Comparison of ENCODE assay signal across 24 mouse cellular contexts in genomic region chr10:95991176-95991575, GRCm38 (mm10). TPM values are rescaled to one million over a fixed set of nuclear protein-coding genes. Genes with fewer than 3 reads are reported as not detected.
DNase-seq lines count a peak whose midpoint lies in the region; ATAC-seq and TF ChIP-seq lines count a peak whose summit lies in the region.
"Had no signal": no experiment of that assay in that cellular context is flagged by ENCODE, and none has a peak within 500 bp of the region (broad histone marks: within the 10 kb centered on the region; RNA-seq: fewer than 3 reads in every experiment).

No protein-coding gene starts in this region.

- H3K9me3 ChIP-seq in embryonic facial prominence, embryonic 14.5 days (ENCODE audit: control insufficient read depth, low read length) = no peaks in the 10 kb centered on the region
- H3K9me3 ChIP-seq in embryonic facial prominence, embryonic 10.5 days = no peaks in the 10 kb centered on the region
- H3K9me3 ChIP-seq in lung, embryonic 14.5 days (ENCODE audit: low read depth, low read length) = no peaks in the 10 kb centered on the region
- H3K9me3 ChIP-seq in MEL (replicated peaks; ENCODE audit: insufficient read depth, low read length) = no peaks in the 10 kb centered on the region
- no peaks in the 10 kb centered on the region for H3K9me3 ChIP-seq in liver, embryonic 11.5 days (ENCODE audit: control insufficient read depth, low read length)
- H3K9me3 ChIP-seq: heart, embryonic 12.5 days; hindbrain, embryonic 10.5 days; limb, embryonic 12.5 days; liver, embryonic 13.5 days; megakaryocyte, embryonic 14.5 days; midbrain, embryonic 13.5 days; neural tube, embryonic 13.5 days had no signal

- H3K79me2 ChIP-seq in MEL (ENCODE audit: control insufficient read depth, insufficient read depth, low read length, poor library complexity) = no peaks in the 10 kb centered on the region; the same call in 1 of the 2 replicates

- peaks cover 3% of the 10 kb centered on the region; the same call in 1 of the 2 replicates for H3K36me3 ChIP-seq in embryonic facial prominence, embryonic 14.5 days (ENCODE audit: control insufficient read depth, insufficient read depth, low read length)
- H3K36me3 ChIP-seq in embryonic facial prominence, embryonic 10.5 days (replicated peaks) = no peaks in the 10 kb centered on the region
- 0 out of 2 replicates have a peak, but pooled peaks cover 3% of the 10 kb centered on the region for H3K36me3 ChIP-seq in lung, embryonic 14.5 days (ENCODE audit: insufficient read depth)
- peaks cover 0 to 7% of the 10 kb centered on the region in 2 experiments; a peak in 2 of 4 replicates for H3K36me3 ChIP-seq in MEL (ENCODE audit: control insufficient read depth in 1 of 2, insufficient read depth in 2 of 2, low read length in 2 of 2)
- no peaks in the 10 kb centered on the region for H3K36me3 ChIP-seq in liver, embryonic 11.5 days (ENCODE audit: control insufficient read depth, insufficient read depth, low read length)
- H3K36me3 ChIP-seq: hindbrain, embryonic 10.5 days; limb, embryonic 12.5 days; neural tube, embryonic 13.5 days had no signal

- H3K4me1 ChIP-seq in embryonic facial prominence, embryonic 14.5 days (ENCODE audit: control insufficient read depth, insufficient read depth, low read length) = no peaks in the 10 kb centered on the region
- no peaks in the 10 kb centered on the region for H3K4me1 ChIP-seq in embryonic facial prominence, embryonic 10.5 days
- H3K4me1 ChIP-seq in lung, embryonic 14.5 days (ENCODE audit: insufficient read depth) = no peaks in the 10 kb centered on the region
- H3K4me1 ChIP-seq in MEL (ENCODE audit: control insufficient read depth in 1 of 2, insufficient read depth in 2 of 2, low read length in 2 of 2) = no peaks in the 10 kb centered on the region
- H3K4me1 ChIP-seq in liver, embryonic 11.5 days (replicated peaks; ENCODE audit: control insufficient read depth, insufficient read depth, low read length) = no peaks in the 10 kb centered on the region; the same call in 1 of the 2 replicates
- H3K4me1 ChIP-seq: heart, embryonic 12.5 days; hindbrain, embryonic 10.5 days; limb, embryonic 12.5 days; midbrain, embryonic 13.5 days; neural tube, embryonic 13.5 days had no signal

- TF ChIP-seq RAD21 in MEL (IDR thresholded peaks at IDR 0.05; ENCODE audit: low read depth, low read length) = no peak

- peak; percentile 32 for DNase-seq in embryonic facial prominence, embryonic 14.5 days (ENCODE audit: low spot score)
- no peak for DNase-seq in embryonic facial prominence, embryonic 10.5 days (ENCODE audit: low spot score)
- DNase-seq in lung, embryonic 14.5 days = peak; percentile 83
- DNase-seq in lung, postnatal 25 days (ENCODE audit: low spot score) = no peak
- peak; percentile 39 for DNase-seq in MEL (ENCODE audit: low read depth, low spot score)
- peak; percentile 12 for DNase-seq in lung, postnatal 14 days
- DNase-seq in liver, embryonic 11.5 days (ENCODE audit: low spot score) = no peak
- DNase-seq: cerebellum, adult 9-11 months; forebrain, postnatal 0 days; gastrocnemius, postnatal 25 days; heart, adult 18-20 months; heart, postnatal 10 days; layer of hippocampus, postnatal 36 days; liver, embryonic 13.5 days; retina, postnatal 1 day; right cerebral cortex, postnatal 25 days had no signal

- no peak for TF ChIP-seq CTCF in lung, embryonic 14.5 days (IDR thresholded peaks at IDR 0.05; ENCODE audit: low read depth)
- TF ChIP-seq CTCF in MEL (IDR thresholded peaks at IDR 0.05 in 2 of 3, conservative IDR thresholded peaks at IDR 0.05 in 1 of 3; ENCODE audit: control insufficient read depth in 1 of 3, insufficient read depth in 1 of 3, low read depth in 2 of 3, low read length in 3 of 3, poor library complexity in 1 of 3, severe bottlenecking in 1 of 3) = no peak

- no peaks in the 10 kb centered on the region for H3K27me3 ChIP-seq in embryonic facial prominence, embryonic 14.5 days (replicated peaks; ENCODE audit: control insufficient read depth, insufficient read depth, low read length)
- H3K27me3 ChIP-seq in embryonic facial prominence, embryonic 10.5 days (replicated peaks; ENCODE audit: low read depth, poor library complexity, severe bottlenecking) = no peaks in the 10 kb centered on the region
- H3K27me3 ChIP-seq in lung, embryonic 14.5 days (ENCODE audit: insufficient read depth, low read length) = no peaks in the 10 kb centered on the region
- H3K27me3 ChIP-seq in MEL (ENCODE audit: control insufficient read depth in 1 of 2, insufficient read depth in 2 of 2, low read length in 2 of 2) = no peaks in the 10 kb centered on the region
- H3K27me3 ChIP-seq in liver, embryonic 11.5 days (replicated peaks; ENCODE audit: control insufficient read depth, insufficient read depth, low read length) = no peaks in the 10 kb centered on the region
- H3K27me3 ChIP-seq: heart, embryonic 12.5 days; limb, embryonic 12.5 days; liver, embryonic 13.5 days; megakaryocyte, embryonic 14.5 days; midbrain, embryonic 13.5 days; neural tube, embryonic 13.5 days had no signal

- H3K4me3 ChIP-seq in embryonic facial prominence, embryonic 14.5 days (ENCODE audit: low read depth, low read length) = no peak overlapping the region
- no peak overlapping the region for H3K4me3 ChIP-seq in embryonic facial prominence, embryonic 10.5 days
- no peak overlapping the region for H3K4me3 ChIP-seq in lung, embryonic 14.5 days (ENCODE audit: low read depth, low read length)
- H3K4me3 ChIP-seq in MEL (ENCODE audit: control insufficient read depth in 1 of 2, insufficient read depth in 1 of 2, low read depth in 2 of 2, low read length in 2 of 2) = no peak overlapping the region
- H3K4me3 ChIP-seq in liver, embryonic 11.5 days (ENCODE audit: low read depth, low read length) = no peak overlapping the region
- H3K4me3 ChIP-seq: heart, embryonic 12.5 days; hindbrain, embryonic 10.5 days; limb, embryonic 12.5 days; liver, embryonic 13.5 days; megakaryocyte, embryonic 14.5 days; midbrain, embryonic 13.5 days; neural tube, embryonic 13.5 days had no signal

- no peak overlapping the region for H3K27ac ChIP-seq in embryonic facial prominence, embryonic 14.5 days (replicated peaks; ENCODE audit: low read depth, low read length)
- H3K27ac ChIP-seq in embryonic facial prominence, embryonic 10.5 days (replicated peaks) = no peak overlapping the region
- no peak overlapping the region for H3K27ac ChIP-seq in lung, embryonic 14.5 days (ENCODE audit: low read depth)
- H3K27ac ChIP-seq in MEL (ENCODE audit: control insufficient read depth, low read depth, low read length) = no peak overlapping the region
- no peak overlapping the region for H3K27ac ChIP-seq in liver, embryonic 11.5 days (ENCODE audit: low read depth, low read length)
- H3K27ac ChIP-seq: hindbrain, embryonic 10.5 days; limb, embryonic 12.5 days; liver, embryonic 13.5 days; midbrain, embryonic 13.5 days; neural tube, embryonic 13.5 days had no signal

- no peak overlapping the region for H3K9ac ChIP-seq in embryonic facial prominence, embryonic 14.5 days (ENCODE audit: low read depth, low read length)
- H3K9ac ChIP-seq in lung, embryonic 14.5 days = no peak overlapping the region
- H3K9ac ChIP-seq in MEL (ENCODE audit: control insufficient read depth, low read depth, low read length, poor library complexity, severe bottlenecking) = no peak overlapping the region
- H3K9ac ChIP-seq in liver, embryonic 11.5 days (ENCODE audit: low read depth, low read length) = no peak overlapping the region
- H3K9ac ChIP-seq: forebrain, postnatal 0 days; heart, embryonic 12.5 days; limb, embryonic 12.5 days; liver, embryonic 13.5 days; midbrain, embryonic 13.5 days; neural tube, embryonic 13.5 days had no signal

- 83% methylated on average over 1 of the region's 1 CpGs for WGBS in embryonic facial prominence, embryonic 14.5 days
- WGBS in embryonic facial prominence, embryonic 10.5 days = 82% methylated on average over 1 of the region's 1 CpGs
- 69% methylated on average over 1 of the region's 1 CpGs for WGBS in lung, embryonic 14.5 days
- WGBS in liver, embryonic 11.5 days = 76% methylated on average over 1 of the region's 1 CpGs

- no peak for ATAC-seq in embryonic facial prominence, embryonic 14.5 days (ENCODE audit: low read depth)
- ATAC-seq in lung, embryonic 14.5 days (ENCODE audit: insufficient read depth) = no peak
- no peak for ATAC-seq in liver, embryonic 11.5 days (replicated peaks; ENCODE audit: low FRiP score)
- ATAC-seq: forebrain, postnatal 0 days; hindbrain, embryonic 16.5 days; intestine, embryonic 16.5 days; midbrain, embryonic 13.5 days had no signal

- no peak for TF ChIP-seq EP300 in MEL (IDR thresholded peaks at IDR 0.05; ENCODE audit: low read depth in 1 of 2, low read length in 2 of 2)

- no peak for TF ChIP-seq POLR2A in MEL (IDR thresholded peaks at IDR 0.05; ENCODE audit: control insufficient read depth in 1 of 2, insufficient read depth in 1 of 2, low read depth in 1 of 2, low read length in 2 of 2, poor library complexity in 1 of 2)

- no peak overlapping the region for H3K4me2 ChIP-seq in embryonic facial prominence, embryonic 14.5 days (ENCODE audit: low read depth, low read length)
- no peak overlapping the region for H3K4me2 ChIP-seq in lung, embryonic 14.5 days
- no peak overlapping the region for H3K4me2 ChIP-seq in liver, embryonic 11.5 days
- H3K4me2 ChIP-seq: heart, embryonic 12.5 days; limb, embryonic 12.5 days; liver, embryonic 13.5 days; midbrain, embryonic 13.5 days; neural tube, embryonic 13.5 days had no signal

TF ChIP-seq in MEL, 35 proteins besides CTCF, POLR2A, EP300 and RAD21:
- TF ChIP-seq MXI1 (IDR thresholded peaks at IDR 0.05; ENCODE audit: low read depth, low read length) = peak; percentile 30; the same call in 1 of the 2 replicates
- TF ChIP-seq RCOR1 (IDR thresholded peaks at IDR 0.05; ENCODE audit: low read depth, low read length) = no peak

RNA-seq across cellular contexts. Expression of gene Eea1, which starts 50.7 kb away (rescaled TPM):
- polyA plus RNA-seq in embryonic facial prominence, embryonic 14.5 days (2014; fragmentation: Nextera tagmentation; extraction: Ambion mirVana) = 23.1 and 24.0 TPM in 2 replicates
- 9.0 and 10.2 TPM in 2 replicates for polyA plus RNA-seq in embryonic facial prominence, embryonic 10.5 days (2016; fragmentation: Nextera tagmentation; extraction: Ambion mirVana)
- 17.7 and 22.4 TPM in 2 replicates for polyA plus RNA-seq in lung, embryonic 14.5 days (2014; fragmentation: Nextera tagmentation; extraction: Ambion mirVana)
- 10.2 and 10.7 TPM in 2 replicates for total RNA-seq in MEL (2012; rRNA removed)
- polyA plus RNA-seq in MEL (2012; ENCODE audit: insufficient read depth in 1 of 2, insufficient read length in 2 of 2, low read depth in 1 of 2, low replicate concordance in 2 of 2, missing spikeins in 1 of 2) = 10 to 100 TPM in 1 of 2 experiments, 1 to 10 TPM in 1; 9.2 to 43.5 TPM
- 14.1 and 14.4 TPM in 2 replicates for polyA plus RNA-seq in liver, embryonic 11.5 days (2014; fragmentation: Nextera tagmentation; extraction: Ambion mirVana)

Comparison
In these comparisons a context has a peak if more than half of its experiments do, and no peak if none do; other contexts are left out.
1. DNase-seq: peak in embryonic facial prominence, embryonic 14.5 days (single experiment), lung, embryonic 14.5 days (single experiment), MEL (single experiment) and lung, postnatal 14 days (single experiment); none in embryonic facial prominence, embryonic 10.5 days (single experiment), lung, postnatal 25 days (single experiment) and liver, embryonic 11.5 days (single experiment).